Mouse (Mus musculus): ENCODE data around the gene Gins2.
A peak's percentile ranks its signal among the peaks of the same experiment; 100 is the strongest.

The Gins2 gene

DNA sequence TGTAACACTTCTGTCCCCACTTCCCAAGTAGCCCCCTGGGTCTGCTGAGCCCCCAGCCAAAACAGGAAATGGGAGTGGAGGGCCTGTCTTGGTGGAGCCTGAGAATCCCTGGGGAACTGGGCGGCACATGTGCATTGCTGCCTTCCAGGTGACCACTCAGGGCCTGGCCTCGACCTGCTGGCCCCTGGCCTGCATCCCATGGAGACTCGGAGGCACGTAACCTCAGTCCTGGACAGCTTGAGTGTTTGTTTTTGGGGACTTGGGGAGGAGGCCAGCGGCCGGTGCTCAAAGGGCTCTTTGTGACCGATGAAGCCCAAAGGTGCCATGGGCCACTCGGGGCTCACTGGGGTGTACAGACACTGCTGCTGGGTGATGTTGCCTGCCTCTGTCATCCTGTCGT is 41.5 kb downstream of the Gins2 start:
- DNase-seq (ENCODE audit: low read depth), result no peak

DNA sequence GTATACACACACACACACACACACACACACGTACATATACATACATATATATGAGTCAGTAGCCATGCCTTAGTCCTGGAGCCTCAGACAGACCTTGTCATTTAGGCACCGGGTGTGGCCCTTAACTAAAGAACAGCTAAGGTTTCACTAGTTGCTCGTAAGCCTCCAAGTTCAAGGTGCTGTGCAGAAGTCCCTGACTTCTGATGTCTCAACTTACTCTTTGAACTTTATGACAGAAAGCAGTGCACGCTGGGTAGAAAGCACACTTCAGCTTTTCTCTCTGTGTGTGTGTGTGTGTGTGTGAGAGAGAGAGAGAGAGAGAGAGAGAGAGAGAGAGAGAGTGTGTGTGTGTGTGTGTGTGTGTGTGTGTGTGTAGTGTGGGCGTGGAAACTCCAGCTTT is 44.9 kb downstream of the Gins2 start:
- no peak for DNase-seq (ENCODE audit: low read depth)

DNA sequence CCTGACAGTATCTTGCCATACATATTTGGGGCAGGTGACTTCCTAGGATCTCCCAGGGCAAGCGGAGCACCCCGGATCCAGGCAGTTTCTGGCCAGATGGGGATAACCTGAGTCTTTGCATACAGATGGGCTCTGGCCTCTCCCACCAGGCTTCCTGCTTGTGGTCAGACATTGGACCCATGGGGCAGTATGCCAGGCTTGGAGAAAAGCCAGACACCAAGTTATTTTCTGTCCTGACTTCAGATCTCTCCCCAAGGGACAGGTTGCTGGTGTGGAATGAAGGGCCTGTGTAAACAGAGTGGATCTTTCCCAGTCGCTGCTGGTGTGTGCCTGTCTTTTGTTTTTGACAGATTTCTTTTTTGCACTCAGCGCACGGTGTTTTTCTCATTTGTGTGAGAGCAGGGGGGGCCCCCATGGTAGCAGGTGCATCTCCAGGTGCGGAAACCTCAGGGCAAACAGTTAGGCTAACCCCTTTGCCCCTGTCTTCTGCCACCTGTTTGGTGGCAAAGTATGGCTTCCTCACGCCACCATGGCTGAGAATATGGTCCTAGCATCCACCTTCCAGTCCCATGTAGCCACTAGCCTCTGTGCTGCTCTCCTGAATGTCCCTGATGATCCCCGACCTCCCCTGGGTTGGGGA is 45.6 kb downstream of the Gins2 start:
- peak; percentile 21 for DNase-seq (ENCODE audit: low read depth)

DNA sequence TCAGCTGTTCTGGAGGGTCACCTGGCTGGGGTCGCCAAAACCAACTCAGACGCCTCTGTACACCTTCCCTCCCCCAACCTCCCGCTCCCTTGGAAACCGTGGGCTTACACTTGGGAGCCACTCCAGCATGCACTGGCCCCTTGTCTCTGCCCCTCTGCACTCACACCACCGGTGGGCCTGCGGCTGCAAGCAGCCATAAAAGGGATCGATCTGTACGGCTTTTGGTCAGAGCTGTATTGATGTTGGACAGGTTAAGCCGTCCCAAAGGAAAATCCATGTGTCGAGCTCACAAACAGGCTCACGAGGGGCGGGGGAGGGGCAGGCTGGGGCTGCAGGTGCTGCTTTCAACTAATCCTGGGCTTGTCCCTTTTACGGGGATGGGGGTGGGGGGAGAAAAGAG is 46.1 kb downstream of the Gins2 start:
- DNase-seq (ENCODE audit: low read depth), result no peak

DNA sequence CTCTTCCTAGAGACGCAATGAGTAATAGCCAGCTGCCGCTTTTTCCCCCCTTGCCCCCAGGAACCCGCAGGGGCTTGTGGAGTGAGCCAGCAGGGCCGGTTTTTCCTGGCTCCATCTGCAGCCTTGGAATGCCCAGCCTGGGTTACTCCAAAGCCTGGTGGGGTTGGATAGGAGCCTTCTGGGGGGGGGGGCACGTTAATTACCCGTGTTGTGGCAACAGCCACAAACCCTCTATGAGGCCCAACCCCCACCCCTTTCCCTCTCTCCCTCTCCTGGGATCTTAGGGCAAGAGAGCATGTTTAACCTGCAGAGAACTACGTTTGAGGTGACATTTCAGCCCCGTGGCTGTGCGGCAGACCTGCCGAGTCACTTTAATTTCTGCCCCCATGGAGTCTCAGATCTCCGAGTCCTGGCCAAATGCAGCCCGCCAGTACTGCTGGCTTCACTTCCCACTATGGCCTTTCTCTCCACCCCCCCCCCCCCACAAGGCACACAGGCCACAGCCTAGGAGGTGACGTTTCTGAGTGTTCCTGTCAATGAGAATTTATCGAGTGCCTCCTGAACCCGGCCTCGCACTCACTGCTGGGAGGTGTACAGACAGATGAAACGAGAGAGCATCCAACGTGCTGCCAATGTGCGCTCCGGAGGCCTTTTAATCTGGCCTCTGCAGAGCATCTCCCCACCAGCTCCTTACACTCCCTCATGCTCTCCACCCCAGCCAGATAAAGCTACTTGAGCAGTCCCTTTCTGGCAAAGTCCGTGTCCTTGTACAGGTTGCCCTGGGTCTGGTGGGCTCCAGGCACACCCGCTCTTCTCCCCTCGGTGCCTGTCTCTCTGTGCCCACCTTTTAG is 49.1 kb downstream of the Gins2 start:
- no peak for DNase-seq (ENCODE audit: low read depth)

DNA sequence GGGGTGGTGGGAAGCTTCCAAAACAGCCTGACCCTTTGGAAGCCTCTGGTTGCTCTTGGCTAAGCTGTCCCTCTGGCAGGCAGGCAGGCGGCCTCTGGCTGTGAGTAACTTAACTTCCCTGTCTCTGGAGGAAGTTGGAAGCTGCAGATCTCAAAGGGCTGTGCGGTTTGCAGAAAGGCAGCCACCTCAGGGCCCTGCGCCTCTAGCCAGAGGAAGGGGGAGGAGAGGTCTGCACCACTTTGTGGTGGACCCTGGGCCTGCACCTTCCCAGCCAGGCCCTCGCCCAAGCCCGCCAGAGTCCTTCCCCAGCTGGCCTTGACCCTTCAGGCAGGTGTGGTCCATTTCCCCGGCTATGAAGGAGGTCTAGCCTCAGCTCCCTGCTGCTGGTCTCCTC is 49.7 kb downstream of the Gins2 start:
- DNase-seq (ENCODE audit: low read depth), result peak; percentile 47

DNA sequence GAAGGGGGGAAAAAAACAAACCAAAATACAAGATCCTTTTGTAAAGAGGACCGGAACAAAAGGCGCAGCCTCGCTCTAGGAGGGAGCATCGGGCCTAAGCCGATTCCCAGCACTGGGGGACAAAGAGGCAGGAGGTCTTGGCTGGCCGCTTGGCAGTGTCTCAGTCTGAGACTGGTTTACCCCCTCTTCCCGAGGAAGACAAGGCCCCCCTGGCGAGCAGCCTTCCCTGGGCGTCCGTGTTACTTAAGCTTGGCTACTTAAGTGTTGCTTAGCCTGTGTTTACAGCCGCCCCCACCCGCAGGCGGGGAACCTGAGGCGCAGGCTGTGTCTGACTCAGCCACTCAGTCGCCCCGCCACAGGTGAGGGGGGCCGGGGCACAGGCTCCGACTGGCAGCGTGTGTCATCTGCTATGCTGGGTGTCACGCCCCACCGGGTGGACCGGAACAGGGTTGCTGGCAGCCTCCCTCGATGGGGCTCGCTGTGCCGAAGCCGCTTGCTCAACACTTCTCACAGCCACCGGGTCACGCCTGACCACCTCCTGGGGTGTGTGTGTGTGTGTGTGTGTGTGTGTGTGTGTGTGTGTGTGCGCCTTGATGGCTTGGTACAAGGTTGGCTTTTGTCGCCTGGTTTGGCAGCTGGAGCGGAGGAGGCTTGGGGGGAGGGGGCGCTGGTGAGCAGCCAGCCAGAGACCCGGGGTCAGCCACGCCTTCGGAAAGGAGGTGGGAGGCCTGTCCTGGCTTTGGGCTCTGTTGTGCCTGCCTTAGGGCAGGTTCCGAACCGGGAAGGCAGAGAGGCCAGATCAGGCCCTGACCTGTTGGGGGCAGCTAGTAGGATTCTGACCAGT is 50.5 kb downstream of the Gins2 start:
- peak; percentile 91 for DNase-seq (ENCODE audit: low read depth)

DNA sequence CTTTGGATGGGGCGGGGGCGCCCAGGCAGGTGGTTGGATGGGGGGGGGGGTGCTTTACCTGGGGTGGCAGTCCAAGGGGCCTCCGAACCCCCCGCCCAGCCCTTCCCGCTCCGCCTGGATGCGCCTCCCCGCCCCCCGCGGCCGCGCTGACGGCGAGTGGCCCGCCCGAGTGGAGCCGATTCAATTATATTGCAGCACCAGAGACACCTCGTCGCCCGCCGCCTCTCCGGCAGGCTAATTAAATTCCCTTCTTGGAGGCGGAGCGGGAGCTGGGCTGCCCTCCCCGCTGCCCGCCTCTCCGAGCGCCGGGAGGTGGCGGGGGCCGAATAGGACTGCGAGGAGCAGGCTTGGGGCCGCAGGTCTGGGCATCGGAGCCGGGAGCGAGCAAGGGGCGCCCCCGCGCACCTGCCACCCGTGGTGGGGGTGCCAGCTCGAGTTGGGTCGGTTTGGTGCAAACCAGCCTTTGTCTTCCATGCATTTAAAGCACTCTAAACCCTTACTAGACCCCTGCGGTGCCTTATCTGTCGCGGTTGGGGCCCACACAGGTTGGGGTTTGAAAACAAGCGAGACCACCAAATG is 51.2 kb downstream of the Gins2 start:
- DNase-seq (ENCODE audit: low read depth), result peak; percentile 20

DNA sequence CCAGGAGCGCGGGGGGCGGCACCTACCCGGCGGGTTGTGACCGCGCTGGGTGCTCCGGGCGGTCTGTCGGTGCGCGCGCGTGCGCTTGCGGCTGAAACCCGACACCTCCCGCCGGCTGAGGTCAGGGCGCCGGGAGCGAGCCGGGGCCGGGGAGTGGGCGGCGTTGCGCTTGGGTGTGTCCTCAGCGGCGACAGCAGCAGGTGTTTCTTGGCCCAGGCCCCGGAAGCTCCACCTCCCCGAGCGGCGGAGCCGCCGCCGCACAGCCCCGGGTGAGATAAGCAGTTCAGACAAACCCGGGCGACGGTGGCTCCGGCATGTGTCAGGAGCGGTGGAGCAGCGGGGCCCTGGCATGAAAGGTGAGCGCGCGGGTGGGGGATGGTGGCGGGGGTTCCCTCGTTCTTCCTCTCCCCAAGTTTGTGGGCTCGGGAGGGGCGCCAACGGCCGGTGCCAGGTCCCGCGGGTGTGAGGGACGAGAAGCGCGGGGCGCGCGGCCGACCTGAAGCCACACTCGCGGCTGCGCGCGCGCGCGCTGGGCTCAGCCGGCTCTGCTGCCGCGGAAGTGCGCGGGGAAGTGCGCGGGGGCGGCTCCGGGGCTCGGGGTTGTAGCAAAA is 51.8 kb downstream of the Gins2 start:
- DNase-seq (ENCODE audit: low read depth), result no peak

DNA sequence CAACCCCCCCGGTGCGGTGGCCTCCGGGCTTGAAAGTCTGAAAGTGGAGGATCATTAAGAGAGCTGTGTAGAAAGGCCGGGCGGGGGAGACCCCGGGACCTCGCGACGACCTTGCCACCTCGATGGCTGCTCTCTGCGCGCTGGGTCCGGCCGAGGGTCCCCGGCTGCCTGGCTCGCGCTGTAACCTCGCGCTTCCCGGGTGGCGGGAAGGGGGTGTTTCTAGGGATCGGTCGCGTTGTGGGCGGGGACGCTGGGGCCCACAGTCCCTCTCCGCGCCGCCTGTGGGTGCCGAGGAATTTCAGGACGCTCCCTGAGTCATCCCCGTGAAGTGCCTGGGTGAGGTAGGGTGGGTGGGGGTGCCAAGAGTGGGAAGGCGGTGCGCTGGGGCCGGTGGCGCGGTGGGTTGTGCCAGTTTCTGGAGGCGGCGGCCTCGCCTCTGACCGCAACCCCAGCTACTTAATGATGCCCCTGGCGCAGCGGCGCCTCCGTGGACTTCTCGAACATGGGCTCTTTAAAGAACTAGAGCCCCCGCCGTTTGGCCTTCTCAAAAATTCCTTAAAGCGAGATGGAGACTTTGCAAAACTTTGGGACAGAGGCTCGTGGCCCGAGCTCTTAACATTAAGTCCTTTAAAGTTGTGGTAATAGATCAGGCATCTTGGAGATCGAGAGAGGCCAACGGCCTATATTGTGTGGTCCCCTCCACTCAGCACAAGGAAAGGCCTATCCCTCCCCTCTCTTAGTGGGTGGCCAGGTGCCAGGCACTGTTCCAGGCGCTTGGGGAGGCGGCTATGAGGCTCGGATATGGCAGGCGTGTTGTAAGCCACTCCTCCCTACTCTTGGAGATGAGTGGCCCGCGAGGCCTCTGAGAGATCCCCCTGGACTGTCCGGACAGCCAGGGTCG is 52.5 kb downstream of the Gins2 start:
- peak; percentile 49 for DNase-seq (ENCODE audit: low read depth)

DNA sequence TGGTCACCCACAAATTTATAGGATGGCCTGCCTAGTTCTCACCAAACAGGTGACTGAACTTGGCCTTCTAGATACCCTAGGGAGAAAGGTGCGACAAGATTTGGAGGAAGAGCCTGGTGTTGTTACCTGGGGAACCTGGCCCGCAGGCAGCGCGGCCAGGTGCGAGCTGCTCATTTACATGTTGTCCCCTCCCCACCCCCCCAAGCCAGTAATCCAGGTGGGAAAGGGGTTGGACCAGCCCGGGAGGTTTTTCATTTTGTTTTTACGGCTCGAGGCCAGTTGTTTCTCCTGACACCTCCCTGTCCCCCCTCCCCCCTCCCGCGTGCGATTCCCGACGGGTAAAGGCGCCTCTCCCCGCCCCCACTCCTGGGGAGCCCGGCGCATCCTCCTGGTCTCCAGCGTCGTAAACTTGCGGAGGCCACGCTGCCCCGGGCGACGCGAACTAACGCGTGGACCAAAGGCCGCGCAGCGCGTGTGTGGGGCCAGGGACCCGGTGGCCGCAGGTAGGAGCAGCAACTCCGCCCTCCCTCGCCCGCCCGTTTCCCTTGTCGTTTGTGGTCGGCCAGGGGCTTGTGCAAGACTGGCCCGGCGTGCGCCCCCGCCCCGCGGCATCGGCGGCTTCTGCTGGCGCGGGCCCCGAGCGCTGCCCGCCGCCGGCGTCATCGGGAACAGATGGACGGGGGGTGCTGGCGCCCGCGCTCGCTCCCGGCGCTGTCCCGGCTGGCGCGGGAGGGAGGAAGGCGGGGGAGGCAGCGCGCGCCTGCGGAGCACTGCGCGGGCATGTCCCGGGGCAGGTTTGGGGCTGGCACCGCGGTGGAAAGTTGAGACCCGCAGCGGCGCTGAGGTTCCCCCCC is 53.4 kb downstream of the Gins2 start:
- DNase-seq (ENCODE audit: low read depth), result peak; percentile 49

DNA sequence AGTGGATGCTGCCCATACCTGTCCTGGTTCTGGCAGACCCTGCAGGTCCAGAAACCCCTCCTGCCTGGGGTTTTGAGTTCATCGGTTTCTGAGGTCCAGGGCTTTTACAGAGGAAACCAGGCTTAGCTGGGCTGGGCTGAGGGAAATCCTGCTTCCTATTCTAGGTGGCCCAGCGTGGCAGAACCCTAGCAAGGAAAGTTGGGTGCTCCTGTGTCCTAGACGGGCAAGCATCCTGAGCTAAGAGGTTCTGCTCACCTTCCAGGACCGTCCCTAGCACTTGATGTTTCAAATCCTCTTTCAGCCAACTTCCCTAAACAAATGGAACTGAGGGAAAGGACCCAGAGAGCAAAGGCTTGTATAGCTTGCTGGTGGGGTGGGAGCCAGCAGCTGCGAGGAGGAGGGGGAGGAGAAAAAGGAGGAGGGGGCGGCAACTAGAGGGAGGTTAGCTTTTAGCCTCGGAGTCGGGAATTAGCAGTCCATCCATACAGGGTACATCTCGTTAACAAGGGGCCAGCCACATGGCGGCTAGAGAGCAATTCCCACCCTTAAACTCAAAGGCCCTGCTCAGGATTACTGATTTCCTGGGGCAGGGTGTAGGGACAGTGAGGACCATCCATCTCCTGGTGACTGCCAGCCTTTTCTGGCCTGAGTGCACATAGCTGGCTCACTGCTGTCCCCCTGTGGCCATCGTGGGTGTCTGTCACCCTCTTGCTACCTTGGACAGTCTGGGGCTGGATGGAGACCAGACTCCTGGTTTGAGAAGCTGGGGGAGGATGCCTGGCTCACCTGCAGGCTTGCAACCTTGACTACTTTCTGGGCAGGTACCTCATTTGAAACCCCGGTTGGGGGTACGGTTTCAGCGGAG is 54.4 kb downstream of the Gins2 start:
- DNase-seq (ENCODE audit: low read depth), result peak; percentile 36

DNA sequence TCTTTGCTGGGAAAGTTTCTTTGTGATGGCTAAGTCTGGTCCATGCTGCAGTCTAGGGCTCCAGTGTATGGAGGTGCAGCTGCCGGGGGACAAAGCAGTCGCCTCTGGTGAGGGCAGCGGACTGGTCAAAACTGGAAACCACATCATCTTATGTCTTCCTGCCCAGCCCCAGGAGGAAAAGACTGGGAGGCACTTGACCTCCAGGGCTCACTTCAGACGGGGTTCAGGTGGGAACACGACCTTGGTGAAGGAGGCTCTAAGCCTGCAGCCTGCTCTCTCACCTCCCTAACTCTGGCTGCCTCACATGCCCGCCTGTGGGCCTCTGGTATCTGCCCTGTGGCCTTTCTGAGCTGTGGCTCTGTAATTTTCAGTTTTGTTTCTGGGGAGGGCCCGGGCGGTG is 55.0 kb downstream of the Gins2 start:
- DNase-seq (ENCODE audit: low read depth), result no peak

DNA sequence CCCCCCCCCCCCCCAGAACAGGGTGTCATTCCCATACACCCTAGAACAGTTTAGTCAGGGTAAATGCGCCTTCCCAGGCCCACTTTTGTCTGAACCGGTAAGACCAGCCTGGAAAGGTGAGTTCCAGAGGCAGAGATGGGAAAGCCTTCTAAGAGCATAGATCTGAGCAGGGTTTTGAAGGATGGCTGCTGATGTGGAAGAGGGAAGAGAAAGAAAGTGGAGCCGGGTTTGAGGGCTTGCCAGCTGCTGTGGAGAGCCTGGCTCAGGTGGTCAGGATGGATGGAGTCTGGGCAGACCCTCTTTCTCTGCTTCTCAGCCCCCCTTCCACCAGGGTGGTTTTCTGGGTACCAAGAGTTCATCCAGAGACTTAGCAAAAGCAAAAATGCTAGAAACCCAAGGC is 55.7 kb downstream of the Gins2 start:
- no peak for DNase-seq (ENCODE audit: low read depth)

DNA sequence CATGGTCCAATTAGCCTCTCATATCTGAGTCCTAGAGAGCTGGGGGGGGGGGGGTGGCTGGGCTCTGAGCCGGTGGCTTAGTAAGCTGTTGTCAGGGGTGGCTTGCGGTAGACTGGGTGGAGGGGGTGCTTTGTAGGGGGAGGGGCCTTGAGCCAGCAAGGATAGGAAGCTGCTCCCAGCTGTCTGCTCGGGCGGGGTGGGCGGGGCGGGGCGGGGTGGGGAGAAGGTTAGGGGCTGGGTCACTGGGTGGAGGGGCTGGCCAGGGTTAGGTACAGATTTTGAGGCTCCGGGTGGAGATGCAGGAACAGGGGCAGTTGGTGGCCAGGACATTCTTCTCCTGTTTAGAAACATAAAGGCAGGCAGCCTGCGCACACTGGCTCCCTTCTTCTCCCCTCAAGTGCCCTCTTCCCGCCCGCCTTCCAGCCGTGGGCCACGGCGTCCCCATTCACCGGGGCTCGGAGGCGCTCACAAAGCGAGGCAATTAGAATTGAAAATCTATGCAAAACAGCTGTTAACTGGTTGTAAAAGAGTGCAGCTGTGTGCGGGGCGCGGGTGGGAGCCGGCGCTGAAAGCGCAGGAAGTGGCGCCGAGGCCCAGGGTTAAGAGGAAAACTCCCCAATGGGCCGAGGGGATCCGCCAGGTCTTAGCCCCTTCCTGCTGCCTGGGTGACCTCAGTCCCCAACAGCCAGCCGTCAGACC is 56.4 kb downstream of the Gins2 start:
- no peak for DNase-seq (ENCODE audit: low read depth)

DNA sequence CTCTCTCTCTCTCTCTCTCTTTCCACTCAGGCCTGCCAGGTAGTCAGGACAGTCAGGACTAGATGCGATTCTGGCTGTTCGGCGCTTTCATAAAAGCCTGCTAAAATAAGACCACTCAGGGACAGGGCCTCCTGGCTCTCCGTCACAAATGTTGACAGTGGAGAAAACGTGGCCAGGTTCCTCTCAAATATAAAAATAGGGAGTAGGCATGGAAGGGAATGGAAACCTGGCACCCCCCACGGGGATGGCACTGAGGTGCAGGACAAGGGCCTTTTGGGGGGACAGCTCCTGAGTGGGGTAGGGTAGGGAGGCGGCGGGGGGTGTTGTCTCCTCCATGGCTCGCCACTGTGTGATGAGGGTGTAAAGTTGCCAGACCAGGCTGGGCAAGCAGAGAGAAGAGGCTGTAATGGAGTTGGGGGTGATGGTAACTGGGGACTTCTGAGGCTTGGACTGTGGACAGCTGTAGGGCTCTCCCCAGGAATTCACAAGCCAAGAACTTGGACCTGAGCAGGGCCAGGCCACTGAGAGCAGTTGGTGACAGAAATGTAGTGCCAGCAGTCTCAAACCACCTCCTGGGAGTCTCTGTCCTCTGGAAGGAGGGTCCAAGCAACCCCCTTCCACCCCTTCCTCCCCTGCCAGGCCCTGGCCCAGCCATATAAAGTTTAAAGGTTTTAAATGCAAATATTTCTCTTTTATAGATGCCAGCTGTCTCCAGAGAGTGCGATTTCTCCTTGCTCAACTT is 57.2 kb downstream of the Gins2 start:
- DNase-seq (ENCODE audit: low read depth), result no peak

DNA sequence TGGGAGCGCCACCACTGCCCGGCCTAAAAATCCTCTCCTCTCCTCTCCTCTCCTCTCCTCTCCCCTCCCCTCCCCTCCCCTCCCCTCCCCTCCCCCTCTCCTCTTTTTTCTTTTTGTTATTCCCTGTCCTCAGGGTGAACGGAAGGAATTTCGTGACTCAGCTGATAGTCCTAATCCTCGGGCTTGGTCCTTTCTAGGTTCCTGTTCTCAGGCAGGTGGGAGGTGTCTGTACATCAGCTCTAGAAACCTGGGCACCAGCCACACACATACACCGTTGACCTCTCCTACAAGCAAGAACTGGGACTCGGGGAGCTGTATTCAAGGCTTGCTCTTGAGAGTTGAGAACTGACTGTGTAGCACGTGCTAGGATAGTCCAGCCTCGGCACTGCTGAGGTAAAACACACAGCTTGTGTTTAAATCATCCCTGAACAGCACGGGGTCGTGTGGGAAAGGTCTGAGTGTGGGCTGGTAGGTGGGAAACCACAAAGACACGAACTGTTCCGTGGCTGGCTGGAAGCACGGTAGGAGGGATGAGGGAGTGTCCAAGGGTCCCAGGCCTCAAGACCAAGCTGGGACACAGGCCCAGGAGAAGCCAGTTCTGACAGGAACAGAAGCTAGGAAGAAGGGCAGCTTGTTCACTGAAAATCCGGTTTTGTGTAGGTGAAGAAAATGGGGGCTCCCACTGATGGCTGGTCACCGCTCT is 58.0 kb downstream of the Gins2 start:
- no peak for DNase-seq (ENCODE audit: low read depth)
